Mouse (Mus musculus) right cerebral cortex, postnatal 25 days (tissue): ENCODE data around the gene Dapp1.
"Not testable (repeated sequence)": the region's sequence is repeated elsewhere in the genome, so short reads cannot be mapped to it uniquely, and the experiment has no call there.

Experiments
- DNase-seq: peaks from one replicate; pipeline ENCODE4 v3.0.0; 2022

The Dapp1 gene

DNA sequence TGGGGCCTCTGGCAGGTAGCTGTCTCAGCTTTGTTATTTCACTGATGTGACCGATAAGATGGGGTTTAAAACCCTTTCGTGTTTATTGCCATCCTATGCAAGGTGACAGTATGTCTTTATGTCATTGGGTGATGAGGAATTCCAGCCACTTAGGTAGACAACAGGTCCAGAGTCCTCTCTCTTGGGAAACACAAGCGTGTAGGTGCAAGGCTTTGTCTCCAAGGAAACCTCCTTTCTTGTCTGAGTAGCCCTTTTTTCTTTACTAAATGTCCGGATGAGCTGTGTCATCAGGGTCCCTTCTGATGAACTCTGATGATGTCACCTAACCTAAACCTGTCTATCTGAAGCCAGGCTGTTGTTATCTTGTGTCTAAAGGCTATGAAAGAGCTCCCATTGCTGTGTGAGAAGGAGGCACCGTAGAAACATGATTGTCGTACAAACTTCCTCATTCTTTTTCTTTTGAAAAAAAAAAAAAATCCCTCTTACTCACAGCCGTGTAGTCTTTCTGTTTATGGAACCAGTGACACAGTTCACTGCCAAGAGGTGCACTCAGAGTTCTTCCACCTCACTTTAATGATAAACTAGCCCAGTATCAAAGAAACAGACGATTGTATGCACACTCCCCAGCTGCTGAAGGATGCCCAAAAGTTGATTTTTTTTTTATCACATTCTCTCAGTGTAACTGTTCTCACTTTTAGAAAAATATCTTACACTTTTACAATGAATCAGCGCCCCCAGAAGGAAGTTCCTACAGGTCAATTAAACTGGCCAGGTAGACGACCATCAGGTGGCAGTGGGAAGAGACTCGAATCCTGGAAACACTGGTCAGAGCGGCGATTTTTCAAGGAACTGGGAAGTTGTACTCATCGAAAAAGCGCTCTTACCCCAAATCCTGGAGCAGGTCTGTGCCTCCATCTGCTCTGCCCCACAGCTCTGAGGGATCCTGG lies 637 bp downstream of the Dapp1 start:
- DNase-seq: no peak

DNA sequence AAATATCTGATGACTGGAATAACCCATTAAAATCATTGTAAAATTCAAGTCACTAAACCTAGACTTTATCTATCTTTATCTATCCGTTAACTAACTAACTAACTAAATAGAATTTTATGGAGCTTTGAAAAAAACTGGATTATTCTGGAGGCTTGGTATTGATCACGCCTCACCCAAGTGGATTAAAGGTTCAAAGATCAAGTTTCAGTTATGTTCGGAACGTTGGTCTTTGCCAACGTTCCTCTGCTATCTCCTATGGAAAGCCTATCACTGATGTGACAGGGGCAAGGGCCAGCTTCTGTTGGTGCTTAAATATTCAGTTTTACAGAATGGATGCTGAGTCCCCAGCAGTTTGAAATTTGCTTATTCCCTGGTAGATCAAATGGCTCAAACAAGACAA lies 3.1 kb downstream of the Dapp1 start:
- no peak for DNase-seq

DNA sequence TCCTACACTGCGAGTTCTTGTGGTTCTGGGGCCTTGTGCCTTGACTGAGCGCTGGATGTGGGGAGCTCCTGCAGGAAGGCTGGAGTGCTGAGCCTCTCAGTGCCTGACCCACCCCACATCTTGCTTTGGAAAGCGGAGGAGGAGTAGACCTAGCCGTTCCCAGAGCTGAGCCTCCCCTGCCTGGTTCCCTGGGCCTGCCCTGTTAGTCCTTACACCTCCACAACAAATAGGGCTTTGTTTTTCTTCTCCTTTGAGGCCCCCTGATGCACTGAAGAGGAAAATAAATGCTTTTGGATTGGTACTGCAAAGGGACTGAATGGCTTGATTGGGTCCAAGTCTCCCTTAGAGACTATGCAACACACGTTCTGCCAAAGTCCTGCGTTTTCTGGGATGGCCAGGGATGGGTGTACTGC lies 3.7 kb downstream of the Dapp1 start:
- no peak for DNase-seq

DNA sequence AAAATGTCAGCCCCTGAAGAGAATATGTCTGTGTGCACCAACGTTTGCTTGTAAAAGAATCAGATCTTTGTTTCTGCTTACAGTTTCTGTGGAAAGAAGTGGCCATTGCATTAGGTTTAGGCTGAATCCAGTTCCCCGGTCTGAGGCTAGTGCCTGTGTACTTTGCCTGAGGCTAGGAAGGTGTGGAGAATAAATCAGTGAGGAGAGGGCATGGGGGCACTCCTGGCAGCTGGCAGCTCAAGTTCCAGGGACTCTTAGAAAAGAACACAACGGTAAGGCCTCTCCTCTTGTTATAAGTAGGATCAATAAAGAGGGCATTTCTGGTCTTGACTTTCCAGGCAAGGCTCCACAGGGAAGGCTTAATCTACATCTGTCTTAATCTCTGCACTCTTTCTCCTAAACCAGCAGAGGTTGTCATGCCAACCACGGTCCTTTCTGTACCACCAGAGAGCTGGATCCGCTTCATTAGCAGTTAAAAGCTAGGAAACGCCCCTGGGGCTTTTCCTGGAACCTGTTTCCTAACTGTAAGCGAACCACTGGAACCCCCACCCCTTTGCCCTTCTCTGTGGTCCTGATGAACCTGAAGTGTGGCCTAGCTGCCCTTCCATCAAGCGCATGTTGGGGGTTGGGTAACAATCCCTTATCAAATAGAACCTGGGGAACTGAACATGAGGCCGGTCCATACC lies 4.3 kb downstream of the Dapp1 start:
- no peak for DNase-seq

DNA sequence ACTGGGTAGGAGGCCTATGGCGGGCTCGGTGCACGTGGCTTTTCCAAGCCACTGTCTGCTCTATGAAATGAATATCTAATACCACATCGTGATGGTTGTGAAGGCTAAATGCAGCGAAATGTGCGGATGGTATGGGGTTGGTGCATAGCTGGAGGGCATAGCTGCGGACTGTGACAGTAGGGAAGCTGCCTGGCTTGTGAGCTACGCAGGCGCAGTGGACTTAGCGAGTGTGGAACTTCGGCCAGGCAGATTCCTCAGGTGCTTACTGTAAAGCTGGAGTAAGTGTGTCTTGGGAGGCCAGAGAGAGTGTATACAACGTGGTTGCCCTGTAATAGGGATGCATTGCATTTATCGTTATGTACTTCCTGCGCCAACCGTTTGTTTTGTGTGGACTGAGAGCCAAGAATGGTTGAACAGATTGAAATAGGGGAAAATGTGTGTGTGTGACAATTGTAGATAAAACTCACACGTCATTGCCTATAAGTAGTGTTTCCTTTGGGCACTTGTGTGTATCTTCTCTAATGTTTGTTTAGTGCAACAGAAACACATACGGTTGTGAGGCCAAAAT lies 5.4 kb downstream of the Dapp1 start:
- DNase-seq: no peak

DNA sequence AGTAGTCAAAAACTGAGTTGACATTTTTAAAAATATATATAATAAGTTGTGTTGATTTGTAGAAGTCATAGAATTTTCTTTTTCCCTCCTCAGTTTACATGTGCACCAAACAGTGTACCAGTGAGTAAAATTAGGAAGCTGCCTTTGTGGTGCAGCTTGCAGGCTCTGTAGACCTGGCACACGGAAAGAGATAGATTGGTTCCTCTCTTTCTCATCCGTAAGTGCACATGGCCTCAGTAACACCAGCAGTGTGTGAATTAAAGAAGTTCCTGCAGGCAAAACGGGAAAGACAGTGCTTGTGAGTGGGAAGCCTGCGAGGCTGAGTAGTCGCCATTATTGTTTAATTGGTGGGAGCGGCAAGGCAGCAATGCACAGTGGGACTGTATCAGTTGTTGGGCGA lies 5.9 kb downstream of the Dapp1 start:
- no peak for DNase-seq

DNA sequence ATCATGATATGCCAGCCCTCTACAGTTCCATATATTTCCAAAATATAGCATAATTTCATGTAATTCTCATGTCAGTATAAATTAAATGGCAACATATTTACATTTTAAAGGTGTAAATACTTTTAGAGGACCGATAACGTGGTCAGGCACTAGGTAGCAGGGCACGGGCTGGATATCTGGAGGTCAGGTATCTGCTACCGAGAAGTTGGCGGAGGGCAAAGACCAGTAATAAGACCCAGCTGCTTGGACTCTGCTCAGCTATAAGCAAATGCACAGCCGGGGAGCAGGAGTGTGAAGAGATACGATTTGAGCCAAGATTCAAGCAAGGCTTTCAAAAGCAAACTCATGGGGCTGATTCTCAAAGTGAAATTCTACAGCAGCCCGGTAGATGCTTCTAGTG lies 7.0 kb downstream of the Dapp1 start:
- no peak for DNase-seq

DNA sequence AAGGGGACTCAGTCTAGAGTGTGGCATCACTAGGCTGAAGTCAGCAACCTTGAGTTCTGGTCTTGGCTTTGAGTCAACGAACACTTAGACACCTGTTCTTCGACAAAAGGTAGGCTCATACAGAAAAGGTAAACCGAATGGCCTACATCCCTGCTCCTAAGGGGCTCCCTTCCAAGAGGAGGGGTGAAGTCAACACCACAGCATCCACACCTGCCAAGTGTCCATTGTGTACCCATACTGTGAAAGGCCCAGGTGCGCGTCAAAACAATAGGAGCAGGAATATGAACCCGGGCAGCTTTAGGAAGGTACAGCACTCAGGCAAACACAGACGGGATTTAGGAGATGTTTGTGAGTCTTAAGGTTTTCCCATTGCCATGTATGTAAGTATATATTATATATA lies 8.4 kb downstream of the Dapp1 start:
- no peak for DNase-seq

DNA sequence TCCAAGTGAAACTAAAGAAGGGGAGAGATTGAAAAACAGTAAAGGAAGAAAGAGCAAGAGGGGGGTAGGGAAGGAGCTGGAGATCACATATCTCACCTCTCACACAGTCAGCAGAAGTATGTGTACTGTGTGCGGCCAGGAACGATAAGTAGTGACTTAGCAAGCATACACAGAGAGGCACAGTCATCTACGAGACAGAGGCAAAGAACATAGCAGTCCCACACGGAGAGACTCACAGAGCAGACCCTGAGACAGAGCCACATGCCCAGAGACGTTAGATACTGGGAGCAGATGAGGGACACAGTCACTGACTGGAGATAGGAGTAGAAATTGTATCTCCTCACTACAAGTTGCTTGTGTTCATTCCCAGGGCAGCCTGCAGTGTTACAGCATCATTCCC lies 9.1 kb downstream of the Dapp1 start:
- DNase-seq: no peak

DNA sequence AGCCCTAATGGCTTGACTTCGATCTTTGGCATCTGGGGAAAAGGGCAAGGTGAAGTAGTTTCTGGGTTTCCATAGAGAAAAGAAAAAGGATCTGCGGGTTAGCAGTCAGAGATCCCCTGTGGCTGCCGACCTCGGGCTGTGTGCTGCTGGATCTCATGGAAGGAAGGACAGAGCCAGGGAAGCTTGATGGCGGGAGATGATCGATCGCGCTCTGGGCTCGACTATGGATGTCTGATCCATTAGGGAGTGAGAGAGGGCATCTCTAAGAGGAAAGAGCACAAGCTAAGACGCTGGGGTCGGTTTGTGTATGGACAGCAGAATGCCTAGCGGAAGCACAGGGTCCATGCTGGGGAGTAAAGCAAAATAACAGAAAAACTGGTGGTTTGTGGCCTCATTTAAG lies 11.4 kb downstream of the Dapp1 start:
- no peak for DNase-seq

DNA sequence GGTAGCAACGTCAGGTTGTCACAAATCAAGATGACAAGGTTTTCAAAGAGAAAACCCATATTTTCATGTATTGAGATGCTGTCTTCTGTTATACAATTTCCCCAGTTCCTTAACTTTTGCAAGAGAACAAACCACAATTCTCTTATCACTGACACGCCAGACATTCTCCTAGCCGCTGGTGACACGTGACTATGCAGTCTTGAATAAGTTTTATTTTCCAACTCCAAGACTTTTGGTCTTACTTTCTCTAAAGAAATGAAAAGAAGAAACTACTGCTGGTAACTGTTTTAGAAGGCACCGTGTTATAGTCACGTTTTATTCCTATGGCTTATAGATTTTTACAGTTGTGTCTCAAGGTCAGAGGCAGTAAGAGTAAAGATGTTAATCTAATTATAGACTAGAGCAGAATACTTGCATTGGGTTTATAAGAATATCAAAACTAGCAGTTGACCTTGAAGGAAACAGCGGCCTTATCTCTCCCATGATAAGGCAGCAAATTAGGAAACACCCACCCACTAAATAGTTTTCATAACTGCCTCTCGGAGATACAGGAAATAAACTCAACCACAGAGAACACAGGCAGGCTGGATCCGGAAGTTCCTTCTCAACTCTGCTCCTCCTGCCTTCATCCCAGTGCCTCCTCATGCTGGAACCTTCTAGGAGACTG lies 12.4 kb downstream of the Dapp1 start:
- no peak for DNase-seq

DNA sequence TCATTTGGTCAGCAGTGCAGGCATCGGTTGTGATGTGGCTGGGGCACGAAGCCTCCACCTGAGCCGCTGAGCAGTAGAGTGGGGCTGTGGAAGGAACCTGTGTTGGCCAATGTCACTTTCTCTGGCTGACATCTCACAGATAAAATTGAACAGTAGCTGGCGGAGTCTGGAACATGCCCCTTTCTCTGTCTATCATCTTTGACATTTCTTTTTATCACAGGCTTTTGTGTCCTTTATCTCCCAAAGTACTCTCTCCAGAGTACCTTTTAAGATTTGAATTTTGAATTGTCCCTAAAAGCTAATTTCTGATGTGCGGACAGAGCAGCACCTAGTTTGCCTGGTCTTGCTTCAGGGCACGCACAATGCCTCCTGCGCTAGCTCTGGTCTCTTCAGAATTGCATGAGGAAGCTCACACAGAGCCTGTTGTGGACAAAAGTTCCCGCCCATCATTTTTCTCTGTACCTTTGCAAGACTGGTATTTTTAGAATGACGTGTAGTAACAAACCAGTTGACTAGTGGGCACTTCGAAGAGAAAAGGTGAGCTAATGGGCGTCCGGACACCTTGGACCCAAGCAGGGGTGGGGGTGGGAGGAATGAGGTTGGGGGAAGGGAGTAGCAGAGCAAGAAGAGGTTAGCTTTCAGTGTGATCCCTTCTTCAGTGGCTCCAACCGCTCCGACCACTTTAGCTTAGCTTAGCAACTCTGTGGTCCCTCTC lies 13.1 kb downstream of the Dapp1 start:
- DNase-seq: no peak

DNA sequence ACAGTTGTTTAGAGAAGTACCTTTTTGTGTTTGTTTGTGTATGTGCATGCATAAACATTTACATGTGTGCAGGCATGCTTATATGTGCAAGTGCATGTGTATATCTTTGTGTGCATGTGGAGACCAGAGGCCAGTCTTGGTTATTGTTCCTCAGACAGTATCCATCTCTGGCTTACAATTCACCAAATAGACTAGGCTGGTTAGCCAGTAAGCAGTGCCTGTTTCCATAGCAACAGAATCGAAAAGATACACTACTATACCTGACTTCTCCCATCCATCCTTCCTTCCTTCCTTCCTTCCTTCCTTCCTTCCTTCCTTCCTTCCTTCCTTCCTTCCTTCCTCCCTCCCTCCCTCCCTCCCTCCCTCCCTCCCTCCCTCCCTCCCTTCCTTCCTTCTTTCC lies 17.3 kb downstream of the Dapp1 start:
- not testable (repeated sequence) for DNase-seq

DNA sequence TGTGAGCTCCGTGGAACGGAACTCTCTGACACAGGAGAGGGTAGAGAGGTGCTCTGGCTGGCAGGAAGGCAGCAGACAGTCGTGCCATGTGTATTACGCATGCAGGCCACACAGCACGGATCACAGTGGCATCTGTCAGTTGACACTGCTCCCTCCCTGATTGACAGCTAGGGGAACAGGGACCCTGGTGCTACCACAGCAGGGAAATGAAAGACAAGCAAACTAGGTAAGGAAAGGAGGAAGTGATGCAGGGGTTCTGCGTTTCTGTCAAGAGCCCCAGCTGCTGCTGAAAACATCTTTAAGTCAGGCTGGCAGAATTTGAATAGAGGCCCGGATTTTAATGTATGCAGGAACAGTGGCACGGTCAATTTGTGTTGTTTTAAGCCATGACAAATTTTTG lies 17.8 kb downstream of the Dapp1 start:
- no peak for DNase-seq

DNA sequence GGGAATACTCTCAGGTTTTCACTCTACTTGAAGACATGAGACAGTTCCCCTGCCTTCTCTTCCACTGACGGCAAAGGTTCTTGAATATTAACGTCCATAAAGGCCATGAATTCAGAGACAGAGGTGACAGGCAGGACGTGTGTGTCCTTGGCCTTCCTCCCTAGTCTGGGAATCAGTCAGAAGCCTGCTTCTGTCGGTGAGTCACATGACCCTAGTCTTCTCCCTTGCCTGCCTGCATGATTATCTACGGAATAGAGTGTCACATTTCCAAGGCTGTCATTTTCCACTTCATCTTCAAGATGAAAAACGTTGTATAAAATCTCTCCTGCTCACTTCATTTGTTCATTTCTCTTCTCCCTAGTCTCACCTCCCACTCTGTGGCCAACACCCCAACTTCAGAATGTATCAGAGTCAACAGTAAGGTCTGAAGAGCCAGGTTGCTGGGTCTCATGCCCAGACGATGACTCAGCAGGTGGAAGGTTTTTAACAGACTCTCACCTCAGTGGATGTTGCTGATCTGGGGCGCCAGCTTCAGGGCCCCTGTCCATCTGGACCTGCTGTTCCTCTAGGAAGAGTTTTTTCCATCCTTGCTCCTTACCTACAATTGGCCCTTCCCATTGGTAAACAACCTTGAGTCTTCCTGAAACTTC lies 19.5 kb downstream of the Dapp1 start:
- DNase-seq: no peak

DNA sequence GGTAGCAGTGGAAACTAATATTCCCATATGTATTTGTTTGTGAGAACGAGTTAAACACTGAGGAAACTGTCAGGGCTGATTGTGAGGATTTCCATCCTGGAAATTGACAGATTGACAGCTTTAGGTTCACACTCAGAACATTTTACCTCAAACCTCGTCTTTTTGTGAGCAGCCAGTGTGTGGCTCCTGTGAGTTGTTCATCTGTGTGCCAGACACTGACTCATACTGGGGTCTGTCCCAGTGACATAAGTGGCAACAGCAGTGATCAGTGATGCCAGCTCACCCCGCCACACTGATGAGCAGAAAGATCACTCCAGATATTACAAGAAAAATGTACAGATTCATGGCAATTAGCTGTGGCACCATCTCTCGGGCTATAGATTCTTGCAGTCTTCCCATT lies 21.9 kb downstream of the Dapp1 start:
- DNase-seq: no peak

DNA sequence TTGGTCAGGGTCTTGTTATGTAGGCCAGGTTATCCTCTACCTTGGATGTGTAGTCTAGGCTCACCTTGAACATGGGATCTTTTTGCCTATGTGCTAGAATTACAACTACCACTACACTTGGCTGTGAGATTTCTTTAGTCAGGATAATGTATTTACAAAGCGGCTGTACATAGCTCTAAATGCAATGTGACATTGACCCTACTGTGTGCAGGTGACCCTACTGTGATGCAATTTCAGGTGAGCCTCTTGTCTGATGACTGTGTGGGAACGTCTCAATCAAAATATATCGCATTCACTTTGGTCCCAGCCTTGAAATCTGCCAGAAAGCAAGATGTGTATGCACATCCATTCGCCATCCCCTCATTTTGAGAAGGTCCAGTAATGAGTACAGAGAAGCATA lies 23.0 kb downstream of the Dapp1 start:
- DNase-seq: no peak

DNA sequence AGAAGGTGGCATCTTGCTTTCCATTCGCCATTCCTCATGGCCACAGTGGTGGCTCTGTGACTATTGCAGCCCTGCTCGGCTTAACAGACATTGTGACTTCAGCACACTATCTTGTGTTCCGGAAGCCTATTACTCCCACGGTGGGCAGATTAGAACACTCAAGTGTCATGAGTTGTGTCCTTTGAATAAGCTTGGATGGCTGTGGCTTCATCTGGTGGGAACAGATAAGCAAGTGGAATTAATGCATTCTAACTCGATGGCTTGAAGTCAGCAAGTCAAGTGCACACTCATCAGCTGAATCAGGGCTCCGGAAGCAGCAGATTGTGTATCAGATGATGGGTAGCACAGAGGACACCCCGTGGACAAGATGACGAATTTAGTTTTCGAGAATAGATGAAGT lies 23.5 kb downstream of the Dapp1 start:
- no peak for DNase-seq

DNA sequence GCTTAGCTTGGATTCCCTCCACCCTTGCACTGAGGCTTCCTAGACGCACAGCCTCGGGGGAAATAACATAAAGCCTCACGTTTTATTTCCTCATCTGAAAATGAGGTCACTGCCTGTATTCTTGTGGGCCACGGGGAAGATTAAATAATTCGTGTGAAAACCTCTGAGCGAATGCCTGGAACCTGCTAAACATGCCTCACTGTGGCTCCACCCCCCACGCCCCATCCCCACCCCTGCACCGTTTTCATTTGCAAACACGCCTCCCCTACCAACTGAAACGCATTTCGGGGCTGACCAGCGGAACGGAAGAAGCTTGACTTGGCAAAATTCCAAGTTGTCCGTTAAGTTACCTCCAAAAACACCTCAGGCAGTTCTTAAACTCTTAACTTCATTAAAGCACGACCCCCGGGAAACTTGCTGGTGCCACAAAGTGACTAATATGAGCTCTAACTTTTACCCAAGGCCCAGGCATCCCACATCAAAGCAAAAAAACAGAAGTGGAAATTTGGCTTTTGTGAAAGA lies 25.7 kb downstream of the Dapp1 start:
- DNase-seq: no peak

DNA sequence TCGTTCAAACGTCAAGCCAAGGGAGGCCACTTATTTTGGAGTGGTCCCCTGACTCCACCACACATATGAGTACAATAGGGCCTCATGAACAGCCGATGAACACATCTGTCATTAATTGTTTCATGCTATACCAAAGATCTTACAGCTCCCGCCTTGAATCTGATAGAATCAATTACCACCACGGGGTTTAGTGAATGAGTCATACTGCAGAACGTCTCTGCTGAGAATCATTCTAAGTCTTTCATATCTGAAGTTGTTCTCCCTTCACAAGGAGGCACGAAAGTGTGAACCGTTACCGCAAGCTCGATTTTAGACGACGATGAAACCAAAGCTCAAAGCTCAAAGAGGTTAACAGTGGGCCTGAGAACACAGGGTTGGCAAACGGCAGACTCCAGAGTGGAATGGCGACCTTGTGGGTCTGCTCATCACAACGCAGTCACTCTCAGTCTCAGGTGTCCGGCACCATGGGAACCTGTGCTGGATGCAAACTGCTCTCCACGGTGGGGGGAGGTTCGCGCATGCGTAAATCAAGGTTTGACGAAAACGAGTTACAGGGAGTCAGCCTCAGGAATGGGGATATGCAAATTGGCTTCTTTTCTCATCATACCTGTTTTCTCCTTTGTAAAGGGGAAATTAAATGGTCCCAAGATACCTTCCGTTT lies 27.0 kb downstream of the Dapp1 start:
- no peak for DNase-seq
